Mouse (Mus musculus): ENCODE measurements at regions not wholly inside any gene's neighbourhood (a gene's known extent, or its start where the extent isn't known, plus 50 kb on each side); places are given as distances from the start of the nearest gene placed in this dataset.

- Histone ChIP-seq H3K27ac (ENCODE audit: insufficient read depth, low read length) (no peak overlapping the region), H3K4me1 (ENCODE audit: control insufficient read depth, insufficient read depth, low read length) (no peaks in the 10 kb centered on the region), H3K4me3 (ENCODE audit: insufficient read depth, low read length) (no peak overlapping the region)
- no peak for TF ChIP-seq CTCF (IDR thresholded peaks at IDR 0.05; ENCODE audit: extremely low read depth, insufficient read depth, low read length)
- no peak for TF ChIP-seq POLR2A (IDR thresholded peaks at IDR 0.05; ENCODE audit: extremely low read depth, insufficient read depth, low read length)
Measured at GRCm38 (mm10) chr11:43989911-43990430, 89.0 kb upstream of the Adra1b start.

- H3K4me3 ChIP-seq (ENCODE audit: insufficient read depth, low read length) = no peak overlapping the region
- no peak for TF ChIP-seq CTCF (IDR thresholded peaks at IDR 0.05; ENCODE audit: extremely low read depth, insufficient read depth, low read length)
- no peak for TF ChIP-seq POLR2A (IDR thresholded peaks at IDR 0.05; ENCODE audit: extremely low read depth, insufficient read depth, low read length)
- no peak overlapping the region for H3K27ac ChIP-seq (ENCODE audit: insufficient read depth, low read length)
- H3K4me1 ChIP-seq (ENCODE audit: control insufficient read depth, insufficient read depth, low read length) = no peaks in the 10 kb centered on the region
Measured at GRCm38 (mm10) chr11:43992011-43992471, 91.0 kb upstream of the Adra1b start.

GRCm38 (mm10) chr11:43998046-43998725 lies 97.2 kb upstream of the Adra1b start:
- no peak overlapping the region for H3K27ac ChIP-seq (ENCODE audit: insufficient read depth, low read length)
- no peaks in the 10 kb centered on the region for H3K4me1 ChIP-seq (ENCODE audit: control insufficient read depth, insufficient read depth, low read length)
- no peak overlapping the region for H3K4me3 ChIP-seq (ENCODE audit: insufficient read depth, low read length)
- TF ChIP-seq POLR2A (IDR thresholded peaks at IDR 0.05; ENCODE audit: extremely low read depth, insufficient read depth, low read length) (no peak), CTCF (IDR thresholded peaks at IDR 0.05; ENCODE audit: extremely low read depth, insufficient read depth, low read length) (no peak)

- Histone ChIP-seq H3K4me3 (ENCODE audit: insufficient read depth, low read length) (no peak overlapping the region), H3K27ac (ENCODE audit: insufficient read depth, low read length) (no peak overlapping the region), H3K4me1 (ENCODE audit: control insufficient read depth, insufficient read depth, low read length) (no peaks in the 10 kb centered on the region)
- TF ChIP-seq CTCF (IDR thresholded peaks at IDR 0.05; ENCODE audit: extremely low read depth, insufficient read depth, low read length) (no peak), POLR2A (IDR thresholded peaks at IDR 0.05; ENCODE audit: extremely low read depth, insufficient read depth, low read length) (no peak)
Measured at GRCm38 (mm10) chr11:44000056-44000455, 99.0 kb upstream of the Adra1b start.

GRCm38 (mm10) chr11:44001843-44002589 lies 101.0 kb upstream of the Adra1b start:
- no peak overlapping the region for H3K4me3 ChIP-seq (ENCODE audit: insufficient read depth, low read length)
- no peak for TF ChIP-seq CTCF (IDR thresholded peaks at IDR 0.05; ENCODE audit: extremely low read depth, insufficient read depth, low read length)
- TF ChIP-seq POLR2A (IDR thresholded peaks at IDR 0.05; ENCODE audit: extremely low read depth, insufficient read depth, low read length) = no peak
- H3K27ac ChIP-seq (ENCODE audit: insufficient read depth, low read length) = no peak overlapping the region
- no peaks in the 10 kb centered on the region for H3K4me1 ChIP-seq (ENCODE audit: control insufficient read depth, insufficient read depth, low read length)

- Histone ChIP-seq H3K27ac (ENCODE audit: insufficient read depth, low read length) (no peak overlapping the region), H3K4me3 (ENCODE audit: insufficient read depth, low read length) (no peak overlapping the region), H3K4me1 (ENCODE audit: control insufficient read depth, insufficient read depth, low read length) (no peaks in the 10 kb centered on the region)
- no peak for TF ChIP-seq CTCF (IDR thresholded peaks at IDR 0.05; ENCODE audit: extremely low read depth, insufficient read depth, low read length)
- TF ChIP-seq POLR2A (IDR thresholded peaks at IDR 0.05; ENCODE audit: extremely low read depth, insufficient read depth, low read length) = no peak
Measured at GRCm38 (mm10) chr11:44002716-44003522, 101.9 kb upstream of the Adra1b start.

GRCm38 (mm10) chr11:44007526-44008040 lies 106.6 kb upstream of the Adra1b start:
- no peaks in the 10 kb centered on the region for H3K4me1 ChIP-seq (ENCODE audit: control insufficient read depth, insufficient read depth, low read length)
- TF ChIP-seq CTCF (IDR thresholded peaks at IDR 0.05; ENCODE audit: extremely low read depth, insufficient read depth, low read length) = no peak
- TF ChIP-seq POLR2A (IDR thresholded peaks at IDR 0.05; ENCODE audit: extremely low read depth, insufficient read depth, low read length) = no peak
- no peak overlapping the region for H3K4me3 ChIP-seq (ENCODE audit: insufficient read depth, low read length)
- no peak overlapping the region for H3K27ac ChIP-seq (ENCODE audit: insufficient read depth, low read length)

GRCm38 (mm10) chr11:44012314-44012713 lies 111.3 kb upstream of the Adra1b start:
- no peak for TF ChIP-seq CTCF (IDR thresholded peaks at IDR 0.05; ENCODE audit: extremely low read depth, insufficient read depth, low read length)
- no peak for TF ChIP-seq POLR2A (IDR thresholded peaks at IDR 0.05; ENCODE audit: extremely low read depth, insufficient read depth, low read length)
- no peak overlapping the region for H3K27ac ChIP-seq (ENCODE audit: insufficient read depth, low read length)
- no peaks in the 10 kb centered on the region for H3K4me1 ChIP-seq (ENCODE audit: control insufficient read depth, insufficient read depth, low read length)
- no peak overlapping the region for H3K4me3 ChIP-seq (ENCODE audit: insufficient read depth, low read length)

- H3K27ac ChIP-seq (ENCODE audit: insufficient read depth, low read length) = no peak overlapping the region
- H3K4me1 ChIP-seq (ENCODE audit: control insufficient read depth, insufficient read depth, low read length) = no peaks in the 10 kb centered on the region
- TF ChIP-seq POLR2A (IDR thresholded peaks at IDR 0.05; ENCODE audit: extremely low read depth, insufficient read depth, low read length) (no peak), CTCF (IDR thresholded peaks at IDR 0.05; ENCODE audit: extremely low read depth, insufficient read depth, low read length) (no peak)
- no peak overlapping the region for H3K4me3 ChIP-seq (ENCODE audit: insufficient read depth, low read length)
Measured at GRCm38 (mm10) chr11:44013841-44014240, 112.8 kb upstream of the Adra1b start.
